Mouse (Mus musculus) bone marrow macrophage, adult 2 months (primary cell): ENCODE data around the gene Bhlha15.

Experiments used
- CTCF ChIP-seq: IDR thresholded peaks from 2 replicates; pipeline ENCODE4 v1.5.1; 2012; ENCODE audit warnings: low read depth, mild to moderate bottlenecking, low read length, moderate library complexity
- POLR2A ChIP-seq: IDR thresholded peaks from 2 replicates; pipeline ENCODE4 v1.6.1; 2012; ENCODE audit warnings: mild to moderate bottlenecking, low read depth, low read length, borderline replicate concordance

DNA sequence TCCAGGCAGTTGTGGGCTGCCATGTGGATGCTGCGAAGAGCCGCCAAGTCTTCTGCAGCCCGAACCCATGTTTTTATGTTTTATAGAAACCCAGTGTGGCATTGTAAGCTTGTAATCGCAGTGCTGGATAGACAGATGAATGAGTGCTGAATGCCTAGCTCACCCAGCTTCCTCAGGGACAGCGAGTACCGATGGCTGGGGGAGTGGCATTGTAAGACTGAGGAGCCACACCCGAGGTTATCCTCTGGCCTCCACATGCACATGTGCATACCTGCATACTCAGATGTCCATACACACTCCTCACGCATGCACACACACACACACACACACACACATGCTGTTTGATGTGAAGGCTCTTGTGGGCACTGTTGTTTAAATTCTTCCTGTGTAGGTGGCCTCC is 30.9 kb upstream of the Bhlha15 start:
- TF ChIP-seq CTCF (no peak), POLR2A (no peak)
